Mouse (Mus musculus) liver, embryonic 16.5 days (tissue): Measurements from ENCODE around the gene Bcdin3d. TPM values are rescaled to one million over a fixed set of nuclear protein-coding genes. Genes with fewer than 3 reads are reported as not detected.
A peak's percentile ranks its signal among the peaks of the same experiment; 100 is the strongest.

Experiments
- ATAC-seq: fragments of 200-750 bp; cut with Nextera tagmentation; 2 replicates; pipeline ENCODE4 v1.8.0; 2017; ENCODE audit warnings: low read depth, mild to moderate bottlenecking, moderate number of reproducible peaks, moderate library complexity
- H3K27ac ChIP-seq: fragments of 300-500 bp; sonication (generic); 2 replicates; pipeline ENCODE4 v1.5.1; 2014; ENCODE audit warnings: mild to moderate bottlenecking, low read length
- H3K27me3 ChIP-seq: fragments of 300-500 bp; sonication (generic); 2 replicates; pipeline ENCODE4 v1.6.1; 2014; ENCODE audit warnings: low read depth, low read length, mixed read lengths; ENCODE audit not compliant: control insufficient read depth, insufficient read depth
- H3K36me3 ChIP-seq: fragments of 300-500 bp; sonication (generic); 2 replicates; pipeline ENCODE4 v1.6.1; 2014; ENCODE audit warnings: mild to moderate bottlenecking; ENCODE audit not compliant: control insufficient read depth, insufficient read depth
- H3K4me1 ChIP-seq: fragments of 300-500 bp; sonication (generic); 2 replicates; pipeline ENCODE4 v1.6.1; 2014; ENCODE audit warnings: low read depth, low read length, mixed read lengths; ENCODE audit not compliant: control insufficient read depth
- H3K4me2 ChIP-seq: fragments of 300-500 bp; sonication (generic); 2 replicates; pipeline ENCODE4 v1.6.1; 2014; ENCODE audit warnings: low read depth, low read length, mixed read lengths
- H3K4me3 ChIP-seq: fragments of 300-500 bp; sonication (generic); 2 replicates; pipeline ENCODE4 v1.5.1; 2014; ENCODE audit warnings: low read depth, mild to moderate bottlenecking, low read length
- H3K9ac ChIP-seq: fragments of 300-500 bp; sonication (generic); 2 replicates; pipeline ENCODE4 v1.6.1; 2014; ENCODE audit warnings: low read depth, low read length
- H3K9me3 ChIP-seq: fragments of 300-500 bp; sonication (generic); replicated peaks from 2 replicates; pipeline ENCODE4 v1.6.1; 2016; ENCODE audit warnings: low read length; ENCODE audit not compliant: control insufficient read depth
- WGBS: fragments of 180-500 bp; shearing (Covaris S2); extraction: QIAGEN DNeasy Blood & Tissue Kit; methylation state at CpG from one replicate; pipeline ENCODE4 v1.1.7; 2014; ENCODE audit not compliant: insufficient replicate concordance; 5-methylcytosine and 5-hydroxymethylcytosine counted together
- polyA plus RNA-seq: library from polyadenylated mRNA; unstranded; fragments of >200 nt; fragmentation: Nextera tagmentation; extraction: Ambion mirVana; gene quantifications from 2 replicates; pipeline ENCODE4 v1.2.1, GENCODE M21; 2015

Gene Bcdin3d
- polyA plus RNA-seq, 1 experiment from 2014 or later, result 5.0 TPM

DNA sequence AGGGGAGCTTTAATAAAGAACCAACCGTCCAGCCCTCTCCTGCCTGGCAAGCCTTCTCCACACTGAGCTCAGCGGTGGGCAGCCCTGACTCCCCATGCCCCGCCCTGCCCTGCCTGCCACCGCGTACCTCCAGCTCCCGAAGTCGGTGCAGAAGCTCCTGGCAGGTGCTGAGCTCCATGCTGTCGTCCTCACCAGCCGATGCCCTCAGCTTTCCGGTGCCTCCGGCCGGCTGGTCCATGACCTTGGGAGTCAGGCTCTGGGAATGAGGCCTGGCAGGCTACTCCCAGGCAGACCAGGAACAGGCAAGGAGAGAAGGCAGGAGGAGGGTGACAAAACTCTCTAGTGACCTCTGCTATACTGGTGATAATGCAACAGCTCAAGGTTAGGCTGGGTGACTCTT, 40.6 kb downstream of the Bcdin3d start:
- Histone ChIP-seq H3K9me3 (no peaks in the 10 kb centered on the region), H3K27me3 (no peaks in the 10 kb centered on the region), H3K4me1 (no peaks in the 10 kb centered on the region), H3K4me3 (no peak overlapping the region), H3K4me2 (no peak overlapping the region), H3K9ac (no peak overlapping the region), H3K27ac (no peak overlapping the region), H3K36me3 (no peaks in the 10 kb centered on the region)
- 68% methylated on average over 12 of the region's 12 CpGs for WGBS
- no peak for ATAC-seq

DNA sequence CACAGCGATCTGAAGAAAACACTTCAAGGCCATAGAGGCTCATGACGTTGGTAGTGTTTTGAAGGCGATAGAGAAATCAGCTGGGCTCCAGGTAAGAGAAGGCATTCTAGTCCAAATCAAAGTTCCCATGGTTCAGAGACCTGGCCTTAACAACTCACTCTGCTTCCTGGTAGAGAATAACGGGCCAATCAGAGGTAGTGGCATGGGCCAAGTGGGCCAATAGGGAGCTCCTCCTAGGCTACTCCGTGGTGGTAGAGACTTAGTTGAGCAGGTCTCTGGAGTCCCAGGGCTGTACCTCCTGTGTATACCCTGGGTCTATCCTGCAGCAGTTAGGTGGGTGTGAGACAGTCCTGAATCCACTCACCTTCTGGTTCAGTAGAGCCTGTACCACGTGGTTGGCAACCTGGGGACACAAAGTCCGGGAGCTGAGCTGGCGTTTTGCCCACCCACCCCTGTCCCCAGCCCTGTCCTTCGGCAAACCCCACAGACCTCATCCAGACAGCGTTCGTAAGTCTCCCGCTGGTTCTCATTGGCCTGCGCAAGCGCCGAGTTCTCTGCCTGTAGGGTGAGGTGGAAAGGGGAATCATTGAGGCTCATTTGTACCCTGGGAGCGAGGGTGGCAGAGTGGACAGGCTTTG, 41.3 kb downstream of the Bcdin3d start:
- Histone ChIP-seq H3K9me3 (no peaks in the 10 kb centered on the region), H3K4me2 (no peak overlapping the region), H3K9ac (no peak overlapping the region), H3K27me3 (no peaks in the 10 kb centered on the region), H3K4me1 (no peaks in the 10 kb centered on the region), H3K4me3 (no peak overlapping the region), H3K27ac (no peak overlapping the region), H3K36me3 (no peaks in the 10 kb centered on the region)
- WGBS, result 76% methylated on average over 16 of the region's 16 CpGs
- peak; percentile 30; the same call in 1 of the 2 replicates for ATAC-seq

DNA sequence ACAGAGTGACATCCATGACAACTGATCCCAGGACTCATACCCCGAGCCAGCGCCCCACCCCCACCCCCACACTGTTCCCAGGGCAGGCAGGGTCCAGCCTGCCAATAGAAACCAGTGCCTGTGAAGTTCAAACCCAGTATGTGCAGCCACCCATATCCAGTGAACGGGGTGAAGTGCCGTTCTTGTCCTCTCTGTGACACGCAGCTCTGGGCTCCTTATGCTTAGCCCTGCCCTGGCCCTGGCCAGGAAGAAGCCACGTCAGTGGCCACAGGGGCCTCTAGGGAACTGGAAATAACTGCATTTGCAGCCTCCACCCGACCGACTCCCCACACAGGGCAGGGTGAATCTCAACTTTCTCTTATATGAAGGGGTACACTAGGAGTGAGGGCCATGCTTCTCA, 42.6 kb downstream of the Bcdin3d start:
- Histone ChIP-seq H3K9ac (no peak overlapping the region), H3K36me3 (no peaks in the 10 kb centered on the region), H3K4me3 (no peak overlapping the region), H3K27ac (no peak overlapping the region), H3K9me3 (no peaks in the 10 kb centered on the region), H3K27me3 (no peaks in the 10 kb centered on the region), H3K4me2 (no peak overlapping the region), H3K4me1 (no peaks in the 10 kb centered on the region)
- WGBS, result 60% methylated on average over 8 of the region's 8 CpGs
- no peak for ATAC-seq

DNA sequence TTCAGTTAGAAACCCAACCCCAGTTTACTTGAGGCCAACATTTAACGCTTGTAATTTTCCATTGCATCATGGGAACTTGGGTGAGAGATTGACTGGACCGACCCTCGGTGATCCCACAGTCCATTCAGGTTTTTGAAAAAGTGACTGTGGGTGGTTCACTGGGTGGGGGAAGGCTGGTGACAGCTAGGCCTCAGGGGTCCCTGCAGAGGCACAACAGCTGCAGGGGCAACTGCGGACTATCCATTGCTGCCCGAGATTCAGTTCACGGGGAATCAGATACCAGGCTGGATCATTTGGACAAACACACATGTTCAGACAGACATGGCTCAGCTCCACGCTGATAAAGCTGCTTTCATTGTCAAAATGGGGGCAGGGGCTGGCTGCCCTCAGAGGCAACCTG, 43.0 kb downstream of the Bcdin3d start:
- Histone ChIP-seq H3K4me2 (no peak overlapping the region), H3K27me3 (no peaks in the 10 kb centered on the region), H3K4me3 (no peak overlapping the region), H3K9me3 (no peaks in the 10 kb centered on the region), H3K9ac (no peak overlapping the region), H3K36me3 (no peaks in the 10 kb centered on the region), H3K27ac (no peak overlapping the region), H3K4me1 (no peaks in the 10 kb centered on the region)
- 72% methylated on average over 7 of the region's 7 CpGs for WGBS
- no peak for ATAC-seq

DNA sequence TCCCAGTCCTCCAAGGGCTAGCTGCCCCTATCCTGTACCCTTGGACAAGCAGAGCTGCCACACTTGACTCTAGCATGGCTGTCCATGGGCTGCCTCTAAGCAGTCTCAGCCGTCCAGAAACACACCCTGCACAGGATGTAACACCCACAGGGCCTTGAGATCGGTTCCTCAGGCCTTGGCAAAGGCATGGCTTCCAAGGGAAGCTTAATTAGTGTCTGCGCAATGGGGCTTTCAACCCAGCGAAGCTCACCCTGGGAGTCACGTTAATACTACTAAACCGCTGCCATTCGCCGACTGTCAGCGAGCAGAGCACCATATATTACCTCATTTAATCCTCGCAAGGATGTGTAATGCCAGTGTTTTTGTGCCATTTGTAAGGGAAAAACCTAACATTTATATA, 43.5 kb downstream of the Bcdin3d start:
- ATAC-seq, result no peak
- no peak overlapping the region for H3K9ac ChIP-seq
- no peaks in the 10 kb centered on the region for H3K36me3 ChIP-seq
- H3K4me1 ChIP-seq, result no peaks in the 10 kb centered on the region
- no peak overlapping the region for H3K4me3 ChIP-seq
- H3K27me3 ChIP-seq, result no peaks in the 10 kb centered on the region
- WGBS, result 81% methylated on average over 10 of the region's 10 CpGs
- no peak overlapping the region for H3K4me2 ChIP-seq
- no peaks in the 10 kb centered on the region for H3K9me3 ChIP-seq
- no peak overlapping the region for H3K27ac ChIP-seq

DNA sequence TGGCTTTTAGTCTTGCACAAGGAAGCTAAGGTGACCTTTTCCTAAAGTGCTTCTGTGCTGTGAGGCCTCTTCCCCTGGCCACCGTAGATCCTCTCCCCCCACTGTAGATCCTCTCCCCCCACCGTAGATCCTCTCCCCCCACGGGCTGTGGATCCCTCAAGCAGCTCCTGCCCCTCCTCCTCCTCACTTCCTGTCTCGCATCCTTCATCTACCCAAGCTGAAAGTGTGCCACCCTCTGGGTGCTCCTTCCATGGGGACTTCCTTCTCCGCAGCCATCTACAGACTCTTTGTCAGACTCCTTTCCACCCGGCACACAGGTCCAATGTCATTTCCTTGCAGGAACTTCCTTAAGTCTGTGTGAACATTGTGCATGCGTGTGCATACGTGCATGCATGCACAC, 44.1 kb downstream of the Bcdin3d start:
- no peaks in the 10 kb centered on the region for H3K36me3 ChIP-seq
- no peak for ATAC-seq
- 59% methylated on average over 8 of the region's 8 CpGs for WGBS
- no peak overlapping the region for H3K27ac ChIP-seq
- H3K9ac ChIP-seq, result no peak overlapping the region
- H3K27me3 ChIP-seq, result no peaks in the 10 kb centered on the region
- no peak overlapping the region for H3K4me2 ChIP-seq
- H3K4me3 ChIP-seq, result no peak overlapping the region
- no peaks in the 10 kb centered on the region for H3K9me3 ChIP-seq
- H3K4me1 ChIP-seq, result no peaks in the 10 kb centered on the region

DNA sequence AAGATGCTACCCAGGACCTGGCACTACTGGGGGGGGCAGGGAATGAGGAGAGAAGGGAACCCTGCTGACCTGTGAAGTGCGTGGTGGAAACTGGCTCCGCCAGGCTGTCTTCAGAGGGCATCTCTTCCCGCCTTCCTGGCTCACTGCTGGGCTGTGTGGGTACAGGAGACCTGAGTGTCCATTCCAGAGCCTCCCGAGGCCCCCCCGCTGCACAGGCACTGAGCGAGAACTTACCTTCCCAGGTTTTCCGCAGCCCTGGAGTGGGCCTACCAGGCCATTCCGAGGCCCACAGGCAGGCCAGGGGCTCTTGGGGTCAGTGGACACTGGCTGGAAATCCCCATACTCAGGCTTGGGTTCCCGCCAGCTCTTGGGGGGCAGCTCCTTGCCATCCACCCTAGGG, 50.6 kb downstream of the Bcdin3d start:
- no peak overlapping the region for H3K9ac ChIP-seq
- H3K4me2 ChIP-seq, result no peak overlapping the region
- 83% methylated on average over 9 of the region's 9 CpGs for WGBS
- H3K4me3 ChIP-seq, result no peak overlapping the region
- H3K9me3 ChIP-seq, result no peaks in the 10 kb centered on the region
- H3K4me1 ChIP-seq, result peaks cover 6% of the 10 kb centered on the region
- ATAC-seq, result no peak
- no peaks in the 10 kb centered on the region for H3K27me3 ChIP-seq
- no peaks in the 10 kb centered on the region for H3K36me3 ChIP-seq
- no peak overlapping the region for H3K27ac ChIP-seq

DNA sequence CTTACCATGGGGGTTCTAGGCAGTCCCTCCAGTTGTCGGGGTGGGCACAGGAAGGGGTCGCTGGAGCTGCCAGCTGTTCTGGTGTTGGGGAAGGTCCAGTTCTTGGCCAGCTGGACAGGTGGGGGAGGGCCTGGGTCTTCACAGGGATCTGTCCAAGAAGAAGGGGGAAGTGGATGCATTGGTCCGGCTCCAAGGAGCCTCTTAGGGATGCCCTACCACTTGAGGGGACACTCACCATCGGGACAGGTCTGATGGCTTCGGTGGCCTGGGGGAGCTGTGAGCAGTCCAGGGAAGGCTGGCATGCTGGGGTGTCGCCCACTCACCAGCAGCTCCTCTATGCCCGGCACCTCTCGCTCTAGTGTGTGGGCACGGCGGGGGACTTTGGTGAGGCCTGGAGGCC, 51.4 kb downstream of the Bcdin3d start:
- no peaks in the 10 kb centered on the region for H3K9me3 ChIP-seq
- no peak overlapping the region for H3K9ac ChIP-seq
- H3K36me3 ChIP-seq, result no peaks in the 10 kb centered on the region
- ATAC-seq, result no peak
- no peaks in the 10 kb centered on the region for H3K27me3 ChIP-seq
- H3K4me3 ChIP-seq, result no peak overlapping the region
- peaks cover 6% of the 10 kb centered on the region for H3K4me1 ChIP-seq
- no peak overlapping the region for H3K27ac ChIP-seq
- 73% methylated on average over 10 of the region's 10 CpGs for WGBS
- no peak overlapping the region for H3K4me2 ChIP-seq

DNA sequence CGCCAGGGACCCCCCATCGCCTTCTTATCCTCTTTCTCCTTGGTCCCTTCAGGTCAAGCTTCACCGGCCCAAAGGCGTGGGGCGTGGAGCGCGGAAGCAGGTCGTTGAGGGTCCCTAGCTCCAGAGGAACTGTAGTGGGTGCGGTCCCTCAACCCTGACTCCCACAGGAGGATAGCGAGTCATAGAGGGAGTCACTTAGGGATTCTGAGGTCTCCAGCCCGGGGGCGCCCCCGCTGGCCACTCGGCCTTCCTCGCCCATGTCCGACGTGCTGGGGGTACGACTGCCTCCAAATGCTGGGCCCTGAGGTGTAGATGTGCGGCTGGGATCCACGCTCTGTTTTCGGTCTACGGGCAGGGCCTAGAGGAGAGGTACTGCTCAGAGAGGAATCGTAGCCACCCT, 52.0 kb downstream of the Bcdin3d start:
- no peak for ATAC-seq
- WGBS, result 81% methylated on average over 23 of the region's 23 CpGs
- no peak overlapping the region for H3K4me3 ChIP-seq
- H3K36me3 ChIP-seq, result no peaks in the 10 kb centered on the region
- H3K9ac ChIP-seq, result no peak overlapping the region
- no peak overlapping the region for H3K4me2 ChIP-seq
- H3K4me1 ChIP-seq, result peaks cover 6% of the 10 kb centered on the region
- no peaks in the 10 kb centered on the region for H3K27me3 ChIP-seq
- no peaks in the 10 kb centered on the region for H3K9me3 ChIP-seq
- H3K27ac ChIP-seq, result no peak overlapping the region
